Mouse (Mus musculus): ENCODE measurements around the gene Eef2k. TPM values are rescaled to one million over a fixed set of nuclear protein-coding genes. Genes with fewer than 3 reads are reported as not detected.

Eef2k gene
- total RNA-seq (2014; rRNA removed) (29.4 and 42.0 TPM in 2 replicates), polyA plus RNA-seq (2015; fragmentation: Nextera tagmentation; extraction: Ambion mirVana) (30.7 and 31.1 TPM in 2 replicates)

GRCm38 (mm10) chr7:120842345-120843036 is at the start of gene Eef2k:
Gene Eef2k, plus strand, starts transcription at chr7:120842831.
- no peaks in the 10 kb centered on the region for H3K36me3 ChIP-seq (ENCODE audit: insufficient read depth, low read length)
- H3K27ac ChIP-seq (ENCODE audit: low read depth, low read length) = peak within 1 kb of the TSS; percentile 96
- ATAC-seq (ENCODE audit: low FRiP score) = peak; percentile 91
- WGBS = 5% methylated on average over 28 of the region's 35 CpGs
- peak; percentile 86 for DNase-seq (ENCODE audit: low spot score)
- peak; percentile 39 for TF ChIP-seq CTCF (IDR thresholded peaks at IDR 0.05)
- peak within 1 kb of the TSS; percentile 95 for H3K9ac ChIP-seq (replicated peaks; ENCODE audit: low read length, poor library complexity, severe bottlenecking)
- peak within 1 kb of the TSS; percentile 76 for H3K4me2 ChIP-seq (ENCODE audit: low read depth, low read length, poor library complexity, severe bottlenecking)
- H3K4me3 ChIP-seq (ENCODE audit: low read depth, low read length) = peak within 1 kb of the TSS; percentile 87
- peaks cover 5% of the 10 kb centered on the region; the same call in 1 of the 2 replicates for H3K4me1 ChIP-seq (ENCODE audit: insufficient read depth, low read length)
- no peaks in the 10 kb centered on the region for H3K9me3 ChIP-seq (ENCODE audit: low read length)
- no peaks in the 10 kb centered on the region for H3K27me3 ChIP-seq (ENCODE audit: insufficient read depth, low read length)

- no peak for DNase-seq (ENCODE audit: low spot score)
- no peak for ATAC-seq (ENCODE audit: low FRiP score)
- no peaks in the 10 kb centered on the region for H3K4me1 ChIP-seq (ENCODE audit: insufficient read depth, low read length)
- H3K27me3 ChIP-seq (ENCODE audit: insufficient read depth, low read length) = no peaks in the 10 kb centered on the region
- no peak overlapping the region for H3K27ac ChIP-seq (ENCODE audit: low read depth, low read length)
- no peak overlapping the region for H3K4me3 ChIP-seq (ENCODE audit: low read depth, low read length)
- H3K4me2 ChIP-seq (ENCODE audit: low read depth, low read length, poor library complexity, severe bottlenecking) = no peak overlapping the region
- TF ChIP-seq CTCF (IDR thresholded peaks at IDR 0.05) = no peak
- H3K9me3 ChIP-seq (ENCODE audit: low read length) = no peaks in the 10 kb centered on the region
- no peak overlapping the region for H3K9ac ChIP-seq (replicated peaks; ENCODE audit: low read length, poor library complexity, severe bottlenecking)
- no peaks in the 10 kb centered on the region for H3K36me3 ChIP-seq (ENCODE audit: insufficient read depth, low read length)
- WGBS = 72% methylated on average over 4 of the region's 4 CpGs
Observed at GRCm38 (mm10) chr7:120795544-120795943, 47.1 kb upstream of the Eef2k start.

- DNase-seq (ENCODE audit: low spot score) = no peak
- H3K27ac ChIP-seq (ENCODE audit: low read depth, low read length) = no peak overlapping the region
- H3K27me3 ChIP-seq (ENCODE audit: insufficient read depth, low read length) = no peaks in the 10 kb centered on the region
- no peak overlapping the region for H3K9ac ChIP-seq (replicated peaks; ENCODE audit: low read length, poor library complexity, severe bottlenecking)
- TF ChIP-seq CTCF (IDR thresholded peaks at IDR 0.05) = no peak
- no peak overlapping the region for H3K4me3 ChIP-seq (ENCODE audit: low read depth, low read length)
- ATAC-seq (ENCODE audit: low FRiP score) = no peak
- H3K4me2 ChIP-seq (ENCODE audit: low read depth, low read length, poor library complexity, severe bottlenecking) = no peak overlapping the region
- WGBS = 77% methylated on average over 3 of the region's 3 CpGs
- H3K9me3 ChIP-seq (ENCODE audit: low read length) = no peaks in the 10 kb centered on the region
- H3K36me3 ChIP-seq (ENCODE audit: insufficient read depth, low read length) = no peaks in the 10 kb centered on the region
- no peaks in the 10 kb centered on the region for H3K4me1 ChIP-seq (ENCODE audit: insufficient read depth, low read length)
Observed at GRCm38 (mm10) chr7:120796369-120796768, 46.3 kb upstream of the Eef2k start.

- Histone ChIP-seq H3K4me2 (ENCODE audit: low read depth, low read length, poor library complexity, severe bottlenecking) (no peak overlapping the region), H3K27me3 (ENCODE audit: insufficient read depth, low read length) (no peaks in the 10 kb centered on the region), H3K4me1 (ENCODE audit: insufficient read depth, low read length) (no peaks in the 10 kb centered on the region), H3K27ac (ENCODE audit: low read depth, low read length) (no peak overlapping the region), H3K36me3 (ENCODE audit: insufficient read depth, low read length) (no peaks in the 10 kb centered on the region), H3K9me3 (ENCODE audit: low read length) (no peaks in the 10 kb centered on the region), H3K9ac (replicated peaks; ENCODE audit: low read length, poor library complexity, severe bottlenecking) (no peak overlapping the region), H3K4me3 (ENCODE audit: low read depth, low read length) (no peak overlapping the region)
- no peak for DNase-seq (ENCODE audit: low spot score)
- ATAC-seq (ENCODE audit: low FRiP score) = no peak
- WGBS = 97% methylated on average over 2 of the region's 2 CpGs
- no peak for TF ChIP-seq CTCF (IDR thresholded peaks at IDR 0.05)
Observed at GRCm38 (mm10) chr7:120803268-120803667, 39.4 kb upstream of the Eef2k start.

- Histone ChIP-seq H3K9me3 (ENCODE audit: low read length) (no peaks in the 10 kb centered on the region), H3K27me3 (ENCODE audit: insufficient read depth, low read length) (no peaks in the 10 kb centered on the region), H3K36me3 (ENCODE audit: insufficient read depth, low read length) (no peaks in the 10 kb centered on the region), H3K27ac (ENCODE audit: low read depth, low read length) (no peak overlapping the region), H3K4me2 (ENCODE audit: low read depth, low read length, poor library complexity, severe bottlenecking) (peak overlapping the region; percentile 83), H3K4me3 (ENCODE audit: low read depth, low read length) (peak overlapping the region; percentile 41), H3K4me1 (ENCODE audit: insufficient read depth, low read length) (no peaks in the 10 kb centered on the region), H3K9ac (replicated peaks; ENCODE audit: low read length, poor library complexity, severe bottlenecking) (peak overlapping the region; percentile 56)
- 4% methylated on average over 15 of the region's 27 CpGs for WGBS
- ATAC-seq (ENCODE audit: low FRiP score) (no peak), DNase-seq (ENCODE audit: low spot score) (no peak)
- TF ChIP-seq CTCF (IDR thresholded peaks at IDR 0.05) = no peak
Observed at GRCm38 (mm10) chr7:120809705-120810104, 32.9 kb upstream of the Eef2k start.

GRCm38 (mm10) chr7:120811834-120812415 is 30.7 kb upstream of the Eef2k start, which contains the start of gene Gm5737:
Gene Gm5737, plus strand, starts transcription at chr7:120812365.
- Histone ChIP-seq H3K9me3 (ENCODE audit: low read length) (no peaks in the 10 kb centered on the region), H3K4me1 (ENCODE audit: insufficient read depth, low read length) (no peaks in the 10 kb centered on the region), H3K4me2 (ENCODE audit: low read depth, low read length, poor library complexity, severe bottlenecking) (no peak within 1 kb of the TSS), H3K4me3 (ENCODE audit: low read depth, low read length) (no peak within 1 kb of the TSS), H3K9ac (replicated peaks; ENCODE audit: low read length, poor library complexity, severe bottlenecking) (no peak within 1 kb of the TSS), H3K27ac (ENCODE audit: low read depth, low read length) (no peak within 1 kb of the TSS), H3K27me3 (ENCODE audit: insufficient read depth, low read length) (no peaks in the 10 kb centered on the region), H3K36me3 (ENCODE audit: insufficient read depth, low read length) (no peaks in the 10 kb centered on the region)
- ATAC-seq (ENCODE audit: low FRiP score) (no peak), DNase-seq (ENCODE audit: low spot score) (no peak)
- 88% methylated on average over 6 of the region's 6 CpGs for WGBS
- no peak for TF ChIP-seq CTCF (IDR thresholded peaks at IDR 0.05)
